Mouse (Mus musculus) hindbrain, embryonic 10.5 days (tissue): ENCODE measurements around the gene Il22ra1. TPM values are rescaled to one million over a fixed set of nuclear protein-coding genes. Genes with fewer than 3 reads are reported as not detected.
A peak's percentile ranks its signal among the peaks of the same experiment; 100 is the strongest.
"Not testable (repeated sequence)": the region's sequence is repeated elsewhere in the genome, so short reads cannot be mapped to it uniquely, and the experiment has no call there.

ENCODE experiments used
- DNase-seq: peaks from one replicate; pipeline ENCODE4 v3.0.0-alpha.2; 2017; ENCODE audit warnings: low spot score
- H3K27ac ChIP-seq: fragments of 300-500 bp; sonication (generic); 2 replicates; pipeline ENCODE4 v1.5.1; 2016; ENCODE audit warnings: mild to moderate bottlenecking, moderate library complexity
- H3K27me3 ChIP-seq: fragments of 300-500 bp; sonication (generic); 2 replicates; pipeline ENCODE4 v1.6.1; 2016; ENCODE audit warnings: mild to moderate bottlenecking; ENCODE audit not compliant: poor library complexity, insufficient read depth, severe bottlenecking
- H3K36me3 ChIP-seq: fragments of 300-500 bp; sonication (generic); 2 replicates; pipeline ENCODE4 v1.6.1; 2016; ENCODE audit warnings: mild to moderate bottlenecking, moderate library complexity
- H3K4me1 ChIP-seq: fragments of 300-500 bp; sonication (generic); replicated peaks from 2 replicates; pipeline ENCODE4 v1.6.1; 2016; ENCODE audit warnings: mild to moderate bottlenecking
- H3K4me3 ChIP-seq: fragments of 300-500 bp; sonication (generic); 2 replicates; pipeline ENCODE4 v1.5.1; 2016; ENCODE audit warnings: mild to moderate bottlenecking, moderate library complexity
- H3K9me3 ChIP-seq: fragments of 300-500 bp; sonication (generic); 2 replicates; pipeline ENCODE4 v1.6.1; 2016; ENCODE audit warnings: mild to moderate bottlenecking, moderate library complexity
- WGBS: fragments of 180-500 bp; shearing (Covaris S2); methylation state at CpG from one replicate; pipeline ENCODE4 v1.1.7; 2016; 5-methylcytosine and 5-hydroxymethylcytosine counted together
- polyA plus RNA-seq: library from polyadenylated mRNA; unstranded; fragments of >200 nt; fragmentation: Nextera tagmentation; extraction: Ambion mirVana; gene quantifications from 2 replicates; pipeline ENCODE4 v1.2.1, GENCODE M21; 2016

The Il22ra1 gene
- polyA plus RNA-seq, 1 experiment from 2014 or later: not detected

GRCm38 (mm10) chr4:135706045-135706444 is 21.9 kb upstream of the Il22ra1 start:
- H3K4me3 ChIP-seq: no peak overlapping the region
- no peak for DNase-seq
- no peaks in the 10 kb centered on the region for H3K9me3 ChIP-seq
- H3K36me3 ChIP-seq: no peaks in the 10 kb centered on the region
- peaks cover 23% of the 10 kb centered on the region for H3K4me1 ChIP-seq
- H3K27me3 ChIP-seq: peaks cover 8% of the 10 kb centered on the region; the same call in 1 of the 2 replicates
- H3K27ac ChIP-seq: no peak overlapping the region
- WGBS: 94% methylated on average over 6 of the region's 6 CpGs

DNA sequence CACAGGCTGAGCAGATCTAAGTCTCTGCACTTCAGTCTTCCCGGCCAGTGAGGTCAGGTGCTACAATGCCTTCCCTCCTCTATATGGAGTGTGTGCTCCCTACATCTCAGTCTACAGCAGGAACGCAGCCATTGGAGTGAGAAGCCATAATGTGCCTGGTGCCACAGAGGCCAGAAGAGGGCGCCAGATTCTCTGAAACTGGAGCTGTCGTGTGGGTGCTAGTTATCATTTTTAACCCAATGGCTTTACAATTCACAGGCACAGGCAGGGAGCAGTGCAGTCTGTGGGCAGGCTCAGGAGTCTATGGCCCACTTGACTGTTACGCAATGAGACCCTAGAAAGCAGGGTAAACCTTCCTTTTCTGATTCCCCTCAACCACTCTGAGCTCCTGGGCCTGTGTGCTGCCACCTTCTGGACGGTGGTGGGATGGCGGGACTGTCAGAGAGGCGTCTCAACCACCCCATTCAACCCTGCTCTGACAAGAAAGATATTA is 18.9 kb upstream of the Il22ra1 start:
- Histone ChIP-seq H3K4me3 (peak overlapping the region; percentile 29), H3K9me3 (no peaks in the 10 kb centered on the region), H3K27me3 (peaks cover 2% of the 10 kb centered on the region; the same call in 1 of the 2 replicates), H3K4me1 (peaks cover 13% of the 10 kb centered on the region), H3K36me3 (no peaks in the 10 kb centered on the region), H3K27ac (no peak overlapping the region)
- DNase-seq: peak; percentile 82
- WGBS: 10% methylated on average over 8 of the region's 8 CpGs

DNA sequence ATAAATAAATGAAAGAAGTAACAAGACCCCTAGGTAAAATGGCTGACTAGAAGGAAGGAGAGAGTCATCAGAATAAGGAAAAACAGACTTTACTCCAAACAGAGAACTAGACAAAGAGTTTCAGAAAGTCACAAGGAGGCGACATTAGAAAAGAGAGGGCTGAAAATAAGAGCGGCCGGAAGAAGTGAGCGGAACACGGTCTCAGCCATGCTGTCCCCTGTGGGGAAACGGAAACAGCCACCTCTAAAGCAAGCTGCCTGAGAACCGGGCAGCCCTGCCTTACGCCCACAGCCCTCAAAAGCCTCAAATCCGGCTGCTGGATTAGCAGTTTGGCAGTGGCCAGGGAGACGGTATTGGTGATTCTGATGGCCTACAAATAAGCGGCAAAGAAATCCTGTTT is 18.4 kb upstream of the Il22ra1 start:
- H3K36me3 ChIP-seq: no peaks in the 10 kb centered on the region
- DNase-seq: no peak
- peaks cover 7% of the 10 kb centered on the region for H3K4me1 ChIP-seq
- H3K27ac ChIP-seq: no peak overlapping the region
- 75% methylated on average over 11 of the region's 11 CpGs for WGBS
- no peaks in the 10 kb centered on the region for H3K9me3 ChIP-seq
- H3K27me3 ChIP-seq: no peaks in the 10 kb centered on the region
- no peak overlapping the region for H3K4me3 ChIP-seq

DNA sequence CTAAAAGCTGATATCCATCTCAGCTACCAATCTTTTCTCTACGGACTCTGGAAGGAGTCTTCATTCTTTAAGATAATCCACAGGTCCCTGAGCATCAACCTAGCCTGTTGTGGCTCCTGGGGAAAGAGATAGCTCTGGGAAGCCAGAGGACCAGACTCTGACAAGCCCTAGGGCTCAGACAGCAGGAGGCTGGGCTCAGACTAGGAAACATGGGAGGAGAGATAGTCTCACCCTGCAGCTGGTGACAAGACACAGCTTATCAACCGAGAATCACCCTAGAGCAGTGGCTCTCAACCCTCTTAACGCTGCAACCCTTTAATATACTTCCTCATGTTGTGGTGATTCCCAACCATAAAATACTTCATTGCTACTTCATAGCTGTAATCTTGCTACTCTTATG is 17.6 kb upstream of the Il22ra1 start:
- Histone ChIP-seq H3K36me3 (no peaks in the 10 kb centered on the region), H3K27me3 (no peaks in the 10 kb centered on the region), H3K9me3 (no peaks in the 10 kb centered on the region), H3K4me3 (no peak overlapping the region), H3K27ac (no peak overlapping the region), H3K4me1 (peaks cover 3% of the 10 kb centered on the region)
- 81% methylated on average over 3 of the region's 3 CpGs for WGBS
- no peak for DNase-seq

GRCm38 (mm10) chr4:135714776-135715175 is 13.2 kb upstream of the Il22ra1 start:
- no peaks in the 10 kb centered on the region for H3K36me3 ChIP-seq
- H3K27ac ChIP-seq: no peak overlapping the region
- H3K27me3 ChIP-seq: no peaks in the 10 kb centered on the region
- 90% methylated on average over 8 of the region's 8 CpGs for WGBS
- no peaks in the 10 kb centered on the region for H3K9me3 ChIP-seq
- no peak for DNase-seq
- H3K4me1 ChIP-seq: no peaks in the 10 kb centered on the region; the same call in 1 of the 2 replicates
- no peak overlapping the region for H3K4me3 ChIP-seq

GRCm38 (mm10) chr4:135716438-135716837 is 11.5 kb upstream of the Il22ra1 start:
- H3K36me3 ChIP-seq, H3K9me3 ChIP-seq, H3K27me3 ChIP-seq, DNase-seq, H3K4me3 ChIP-seq, H3K4me1 ChIP-seq, H3K27ac ChIP-seq: not testable (repeated sequence)
- WGBS: 94% methylated on average over 11 of the region's 11 CpGs

DNA sequence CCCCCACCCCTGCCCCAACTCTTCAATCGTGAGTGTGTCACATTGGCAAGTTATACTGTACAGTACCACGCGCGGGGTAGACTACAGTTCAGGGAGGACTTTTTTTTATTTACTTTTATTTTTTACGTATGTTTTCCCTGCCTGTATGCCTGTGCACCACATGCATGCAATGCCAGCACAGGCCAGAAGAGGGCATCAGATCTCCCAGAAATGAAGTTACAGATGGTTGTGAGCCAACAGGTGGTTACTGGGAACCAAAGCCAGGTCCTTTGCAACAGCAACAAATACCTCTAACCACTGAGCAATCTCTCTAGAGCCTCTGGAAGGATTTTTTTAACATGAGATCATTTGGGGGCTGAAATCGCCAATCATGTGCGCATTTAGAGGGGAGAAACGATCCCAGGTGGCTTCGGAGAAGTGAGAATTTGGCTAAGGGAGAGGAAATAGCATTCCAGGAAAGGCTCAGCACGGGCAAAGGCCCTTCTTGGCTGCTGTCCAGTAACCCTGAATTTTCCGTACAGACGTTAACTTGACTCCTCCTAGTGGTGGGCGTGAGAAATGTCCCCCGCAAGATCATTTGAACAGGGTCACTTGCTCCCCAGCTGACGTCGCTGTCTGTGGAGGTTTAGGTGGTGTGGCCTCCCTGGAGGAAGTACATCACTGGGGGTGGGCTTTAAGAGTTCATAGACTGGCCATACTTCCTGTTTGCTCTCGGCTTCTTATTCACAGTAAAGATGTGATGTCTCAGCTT is 5.3 kb upstream of the Il22ra1 start:
- H3K27me3 ChIP-seq: 0 out of 2 replicates have a peak, but pooled peaks cover 7% of the 10 kb centered on the region
- peaks cover 6% of the 10 kb centered on the region; the same call in 1 of the 2 replicates for H3K9me3 ChIP-seq
- no peaks in the 10 kb centered on the region for H3K36me3 ChIP-seq
- DNase-seq: no peak
- H3K4me3 ChIP-seq: no peak overlapping the region
- no peak overlapping the region for H3K27ac ChIP-seq
- 80% methylated on average over 17 of the region's 17 CpGs for WGBS
- peaks cover 7% of the 10 kb centered on the region; the same call in 1 of the 2 replicates for H3K4me1 ChIP-seq

DNA sequence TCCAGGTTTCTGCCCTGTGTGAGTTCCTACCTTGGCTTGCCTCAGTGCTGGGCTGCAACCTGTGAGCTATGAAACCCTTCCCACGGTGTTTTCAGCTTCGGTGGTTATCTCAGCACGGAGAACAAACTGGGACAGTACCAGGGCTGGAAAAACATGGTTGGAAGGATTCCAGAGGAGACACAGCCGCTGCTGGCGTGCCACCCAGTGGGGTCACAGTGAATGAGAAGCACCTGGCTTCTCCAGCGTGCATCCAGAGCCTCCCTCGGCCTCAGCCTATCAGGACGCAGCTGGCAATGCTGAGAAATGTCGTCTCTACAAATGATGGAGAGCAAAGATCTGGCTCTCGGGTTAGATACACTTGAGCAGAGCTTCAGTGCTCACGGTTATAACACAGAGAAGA is 1.6 kb upstream of the Il22ra1 start:
- Histone ChIP-seq H3K27ac (no peak overlapping the region), H3K4me1 (peaks cover 13% of the 10 kb centered on the region; the same call in 1 of the 2 replicates), H3K4me3 (no peak overlapping the region), H3K27me3 (0 out of 2 replicates have a peak, but pooled peaks cover 8% of the 10 kb centered on the region), H3K36me3 (no peaks in the 10 kb centered on the region), H3K9me3 (peaks cover 6% of the 10 kb centered on the region; the same call in 1 of the 2 replicates)
- WGBS: 80% methylated on average over 11 of the region's 11 CpGs
- no peak for DNase-seq

DNA sequence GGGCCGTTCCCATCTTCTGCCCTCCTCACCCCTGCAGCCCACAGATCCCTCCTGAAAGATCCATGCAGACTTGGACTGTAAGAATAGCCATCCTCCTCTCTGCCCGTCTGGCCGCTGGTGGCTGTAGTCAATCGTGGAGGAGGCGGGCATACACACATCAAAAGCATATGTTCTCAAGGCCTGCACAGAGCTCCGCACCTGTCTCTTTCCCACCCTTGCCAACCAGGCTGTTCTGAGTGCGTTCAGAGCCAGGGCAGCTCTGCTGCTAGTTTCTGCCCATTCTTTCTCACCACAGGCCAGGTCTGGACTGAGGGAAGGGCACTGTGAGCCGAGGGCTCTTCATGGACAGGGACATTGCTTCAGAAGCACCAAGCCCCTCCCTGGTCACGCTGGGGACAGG is 2.2 kb downstream of the Il22ra1 start:
- DNase-seq: no peak
- WGBS: 85% methylated on average over 9 of the region's 9 CpGs

DNA sequence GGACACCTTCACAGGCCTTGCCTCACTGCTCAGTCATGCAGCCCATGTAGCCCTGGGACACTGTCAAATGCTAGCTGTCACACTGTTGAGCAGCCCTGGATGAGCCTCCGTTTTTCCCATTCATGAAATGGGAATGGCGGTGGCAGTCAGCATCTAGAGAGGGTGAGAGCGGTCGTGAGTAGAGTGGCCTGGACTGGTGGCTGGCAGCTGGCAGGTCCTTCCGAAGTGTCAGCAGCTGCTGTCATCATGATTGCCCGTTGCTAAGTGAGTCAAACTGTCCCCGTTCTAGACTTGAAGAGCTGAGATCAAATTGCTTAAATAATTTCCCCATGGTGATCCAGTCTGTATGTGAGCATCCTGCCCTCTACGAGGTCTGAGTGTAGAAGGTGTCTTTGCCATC is 3.0 kb downstream of the Il22ra1 start:
- 85% methylated on average over 8 of the region's 8 CpGs for WGBS

More for the DNA sequence above, 2.2 kb downstream of the Il22ra1 start:
- H3K36me3 ChIP-seq: no peaks in the 10 kb centered on the region
- no peak overlapping the region for H3K4me3 ChIP-seq
- H3K9me3 ChIP-seq: peaks cover 9% of the 10 kb centered on the region; the same call in 1 of the 2 replicates
- H3K4me1 ChIP-seq: peaks cover 13% of the 10 kb centered on the region; the same call in 1 of the 2 replicates
- H3K27me3 ChIP-seq: 0 out of 2 replicates have a peak, but pooled peaks cover 8% of the 10 kb centered on the region
- H3K27ac ChIP-seq: no peak overlapping the region

GRCm38 (mm10) chr4:135733901-135734300 is 5.9 kb downstream of the Il22ra1 start:
- Histone ChIP-seq H3K9me3 (peaks cover 14% of the 10 kb centered on the region; the same call in 1 of the 2 replicates), H3K27ac (no peak overlapping the region), H3K4me1 (peaks cover 6% of the 10 kb centered on the region; the same call in 1 of the 2 replicates), H3K36me3 (no peaks in the 10 kb centered on the region), H3K27me3 (no peaks in the 10 kb centered on the region), H3K4me3 (no peak overlapping the region)
- WGBS: 97% methylated on average over 14 of the region's 14 CpGs
- DNase-seq: no peak

More for the DNA sequence above, 3.0 kb downstream of the Il22ra1 start:
- no peak overlapping the region for H3K27ac ChIP-seq
- no peak overlapping the region for H3K4me3 ChIP-seq
- H3K36me3 ChIP-seq: no peaks in the 10 kb centered on the region
- H3K27me3 ChIP-seq: 0 out of 2 replicates have a peak, but pooled peaks cover 8% of the 10 kb centered on the region
- H3K4me1 ChIP-seq: peaks cover 13% of the 10 kb centered on the region; the same call in 1 of the 2 replicates
- no peak for DNase-seq
- H3K9me3 ChIP-seq: peaks cover 14% of the 10 kb centered on the region; the same call in 1 of the 2 replicates

DNA sequence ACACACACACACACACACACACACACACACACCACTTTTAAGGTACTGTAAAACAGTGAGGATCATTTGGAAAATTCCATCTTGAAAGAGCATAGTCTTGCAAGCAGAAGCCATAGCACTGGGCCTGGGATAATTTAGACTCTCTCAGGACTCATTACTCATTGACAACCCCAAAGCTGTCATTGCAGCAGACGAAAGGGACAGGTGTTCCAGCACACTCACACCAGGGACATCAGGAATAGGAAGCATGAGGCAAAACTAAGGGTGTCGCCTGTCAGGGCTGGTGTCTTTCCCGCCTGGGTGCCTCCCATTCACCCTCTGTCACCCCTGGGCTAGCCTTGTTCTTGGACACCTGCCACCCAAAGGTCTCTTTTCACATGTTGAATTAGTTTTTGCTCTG is 8.9 kb downstream of the Il22ra1 start:
- Histone ChIP-seq H3K4me3 (no peak overlapping the region), H3K4me1 (peaks cover 11% of the 10 kb centered on the region; the same call in 1 of the 2 replicates), H3K9me3 (peaks cover 14% of the 10 kb centered on the region; the same call in 1 of the 2 replicates), H3K27me3 (no peaks in the 10 kb centered on the region), H3K27ac (no peak overlapping the region), H3K36me3 (no peaks in the 10 kb centered on the region)
- DNase-seq: no peak
- 85% methylated on average over 3 of the region's 3 CpGs for WGBS

DNA sequence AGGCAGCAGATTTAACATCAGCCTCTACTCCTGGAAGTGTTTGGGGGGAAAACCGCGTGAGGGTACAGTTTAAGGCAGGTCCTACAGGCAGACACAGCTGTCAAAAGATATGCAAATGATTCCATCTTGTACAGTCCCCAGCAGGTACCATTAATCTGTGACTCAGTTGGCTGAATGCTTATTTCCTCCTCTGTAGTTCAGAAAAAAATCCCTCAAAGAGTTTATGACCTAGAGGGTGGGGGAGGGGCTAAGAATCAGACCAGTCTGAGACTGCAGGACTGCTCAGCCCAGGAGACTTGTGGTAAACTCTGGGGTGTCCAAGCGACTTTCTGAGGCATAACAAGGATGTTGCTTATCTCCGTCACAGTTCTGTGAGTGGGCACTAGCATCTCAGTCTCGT is 10.3 kb downstream of the Il22ra1 start:
- H3K4me1 ChIP-seq: peaks cover 11% of the 10 kb centered on the region; the same call in 1 of the 2 replicates
- no peaks in the 10 kb centered on the region for H3K27me3 ChIP-seq
- WGBS: 76% methylated on average over 5 of the region's 5 CpGs
- no peak overlapping the region for H3K4me3 ChIP-seq
- no peaks in the 10 kb centered on the region for H3K36me3 ChIP-seq
- no peak for DNase-seq
- peaks cover 14% of the 10 kb centered on the region; the same call in 1 of the 2 replicates for H3K9me3 ChIP-seq
- no peak overlapping the region for H3K27ac ChIP-seq
